Mouse (Mus musculus): ENCODE measurements around the gene Mylk2.

DNA sequence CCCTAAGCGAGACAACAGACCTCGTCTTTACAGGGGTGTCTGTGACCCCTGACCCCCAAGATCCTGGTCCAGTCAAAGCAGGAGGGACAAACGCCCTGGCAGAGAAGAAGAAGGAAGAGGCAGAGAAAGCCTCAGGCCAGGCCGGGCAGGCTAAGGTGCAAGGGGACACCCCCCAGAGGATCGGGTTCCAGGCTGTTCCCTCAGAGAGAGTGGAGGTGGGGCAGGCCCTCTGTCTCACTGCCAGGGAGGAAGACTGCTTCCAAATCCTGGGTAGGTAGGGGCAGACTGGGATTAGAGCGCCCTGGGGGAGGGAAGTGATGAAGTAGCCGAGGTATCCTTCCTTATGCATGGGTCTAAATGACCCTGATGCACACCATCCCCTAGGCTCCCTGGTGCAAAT, 2.3 kb downstream of the Mylk2 start:
- TF ChIP-seq POLR2A (IDR thresholded peaks at IDR 0.05; ENCODE audit: control insufficient read depth, extremely low read depth, insufficient read depth, low read length, poor library complexity): no peak
- no peak for TF ChIP-seq CTCF (IDR thresholded peaks at IDR 0.05; ENCODE audit: borderline replicate concordance, control insufficient read depth, extremely low read depth, insufficient read depth, low read length, poor library complexity)

All from thymus, adult 2 months (tissue).